Mouse (Mus musculus) kidney, postnatal 10 days (tissue): ENCODE measurements at regions not wholly inside any gene's neighbourhood (a gene's known extent, or its start where the extent isn't known, plus 50 kb on each side); places are given as distances from the start of the nearest gene placed in this dataset.

Experiments used
- DNase-seq: peaks from one replicate; pipeline ENCODE4 v3.0.0; 2021; ENCODE audit warnings: mixed read lengths

GRCm38 (mm10) chr10:31076948-31077347 is 234.3 kb upstream of the Hey2 start:
- DNase-seq: no peak

DNA sequence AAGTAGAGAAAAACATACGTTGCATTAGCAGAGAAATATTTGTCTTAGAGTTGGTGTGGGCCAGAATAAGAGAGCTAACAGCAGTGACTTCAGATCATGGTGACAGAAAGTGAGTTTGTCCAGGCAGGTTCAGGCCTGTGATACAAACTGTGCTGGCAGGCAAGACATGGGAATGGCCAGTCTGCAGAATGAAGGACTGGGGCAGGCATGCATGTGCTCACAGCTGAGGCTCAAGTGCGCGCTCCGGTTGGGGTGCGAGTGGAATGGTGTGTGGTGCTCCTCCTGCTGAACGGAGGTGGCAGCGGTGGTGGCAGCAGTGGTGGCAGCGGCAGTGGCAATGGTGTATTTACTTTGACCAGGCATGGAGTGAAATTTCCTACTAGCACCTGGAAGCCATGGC is 233.8 kb upstream of the Hey2 start:
- DNase-seq: no peak

DNA sequence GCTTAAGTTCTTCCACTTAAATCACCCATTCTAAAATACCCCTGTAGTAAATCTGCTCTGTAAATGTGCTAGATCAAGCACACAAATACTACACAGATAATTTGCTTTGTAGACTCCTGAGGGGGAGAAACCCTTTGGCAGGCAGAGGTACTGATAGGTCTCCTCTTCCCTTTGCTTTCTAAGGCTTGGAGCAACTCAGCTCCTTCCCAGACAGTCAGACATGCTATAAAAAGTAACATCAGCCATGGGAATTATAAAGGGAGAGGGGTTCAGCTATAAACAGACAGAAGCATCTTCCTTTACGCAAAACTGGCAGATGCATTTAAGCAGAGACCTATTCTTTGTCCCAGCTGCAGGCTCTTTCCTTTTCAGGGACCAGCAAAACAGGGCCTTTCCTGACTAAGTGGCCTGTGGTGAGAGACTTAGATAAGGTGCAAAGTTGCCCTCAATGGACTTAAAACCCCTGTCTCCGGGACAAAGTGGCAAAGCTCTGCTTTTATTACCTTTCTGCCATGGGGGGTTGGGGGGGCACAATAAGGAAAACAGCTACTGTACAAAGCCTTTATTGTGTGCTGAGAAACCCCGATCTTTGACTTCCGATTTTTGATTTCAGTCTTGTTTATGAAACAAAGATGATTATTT is 231.5 kb upstream of the Hey2 start:
- no peak for DNase-seq

GRCm38 (mm10) chr10:31068668-31069223 is 226.1 kb upstream of the Hey2 start:
- DNase-seq: no peak

DNA sequence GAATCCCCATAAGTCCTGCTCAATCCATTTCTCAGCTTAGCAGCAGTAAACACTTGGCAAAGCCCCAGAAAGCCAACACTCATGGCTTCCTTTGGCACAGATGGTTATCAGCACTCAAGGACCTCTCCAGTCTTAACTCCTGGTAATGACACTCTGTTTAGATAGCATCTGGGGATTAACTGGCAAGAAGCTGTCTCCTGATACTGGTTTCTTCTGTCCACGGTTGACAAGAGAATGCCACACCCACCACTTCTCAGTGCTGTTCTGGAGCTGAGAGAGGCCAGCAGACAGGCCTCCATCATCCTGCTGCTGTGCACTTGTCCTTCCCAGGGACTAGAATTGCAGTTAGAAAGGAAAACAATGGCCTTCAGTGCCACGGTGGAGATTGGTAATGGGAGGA is 220.1 kb upstream of the Hey2 start:
- no peak for DNase-seq

GRCm38 (mm10) chr10:31053260-31053659 is 210.7 kb upstream of the Hey2 start:
- DNase-seq: no peak

GRCm38 (mm10) chr10:31051222-31051621 is 208.6 kb upstream of the Hey2 start:
- no peak for DNase-seq

- DNase-seq: no peak
Measured at GRCm38 (mm10) chr10:31049352-31049751, 206.8 kb upstream of the Hey2 start.

DNA sequence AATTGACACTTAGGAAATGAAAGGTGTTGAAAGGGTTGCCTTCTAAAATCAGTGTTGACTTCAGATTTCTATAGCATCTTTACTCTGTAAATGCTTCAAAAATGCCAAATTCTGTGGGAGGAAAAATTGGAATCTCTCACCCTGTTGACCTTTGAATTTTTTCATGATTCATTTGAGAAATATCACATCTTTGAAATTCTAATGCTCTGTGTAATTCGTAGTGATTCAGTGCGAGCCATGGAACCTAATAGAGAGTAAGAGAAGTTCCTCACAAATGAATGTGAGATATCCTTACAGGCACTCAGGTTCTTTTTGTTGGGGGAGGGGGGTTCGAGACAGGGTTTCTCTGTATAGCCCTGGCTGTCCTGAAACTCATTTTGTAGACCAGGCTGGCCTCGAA is 193.0 kb upstream of the Hey2 start:
- no peak for DNase-seq

DNA sequence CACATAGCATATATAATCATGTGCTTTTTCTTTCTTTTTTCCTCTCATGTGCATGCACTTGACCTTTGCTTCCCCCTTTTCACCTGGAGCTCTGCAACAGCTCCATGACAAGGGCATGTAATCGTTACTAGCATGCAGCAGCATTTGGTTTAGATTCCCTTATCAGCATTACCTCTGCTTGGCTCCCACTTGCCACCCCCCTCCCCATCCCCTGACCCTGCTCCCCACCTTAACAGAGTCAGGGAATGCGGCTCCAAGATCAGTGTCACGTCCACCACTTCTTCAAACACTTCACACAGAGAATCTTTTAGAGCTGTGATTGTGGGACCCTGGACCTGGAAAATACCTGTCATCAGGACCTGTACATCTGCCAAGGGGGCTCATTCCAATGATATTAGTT is 192.2 kb upstream of the Hey2 start:
- DNase-seq: no peak

DNA sequence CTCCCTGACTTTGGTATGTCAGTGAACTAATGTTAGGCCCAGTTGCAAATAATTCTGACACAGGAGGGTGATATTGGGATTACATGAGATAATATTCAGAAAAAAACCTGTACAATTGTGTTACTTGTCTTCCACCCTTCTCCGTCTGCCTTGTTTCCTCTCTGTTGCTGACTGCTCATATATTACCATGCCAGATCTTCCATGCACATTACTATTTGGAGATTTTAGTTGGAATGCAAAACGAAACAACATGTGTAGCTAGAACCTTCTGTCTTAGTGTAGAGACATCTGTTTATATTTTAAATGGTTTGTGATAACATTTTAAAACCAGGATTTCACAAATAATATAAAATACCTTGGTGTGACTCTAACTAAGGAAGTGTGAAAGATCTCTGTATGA is 188.1 kb upstream of the Hey2 start:
- DNase-seq: no peak

DNA sequence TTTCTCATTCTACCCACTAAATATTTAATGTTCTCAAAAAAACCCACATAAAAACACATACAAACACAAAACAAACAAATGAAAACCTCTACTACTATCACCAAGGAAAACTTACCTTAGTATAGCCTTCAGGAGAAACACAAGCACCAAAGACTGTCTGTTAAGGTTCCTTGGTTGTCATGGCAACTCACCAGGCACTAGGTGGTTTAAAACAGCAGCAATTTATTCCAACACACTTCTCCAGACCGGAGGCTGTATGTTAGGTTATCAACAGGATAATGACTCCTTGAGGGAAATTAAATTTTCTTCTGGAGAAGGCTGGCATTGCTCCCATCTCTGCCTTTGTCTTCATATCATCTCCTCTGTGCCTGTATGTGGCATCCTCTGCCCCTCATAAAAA is 183.8 kb upstream of the Hey2 start:
- no peak for DNase-seq

DNA sequence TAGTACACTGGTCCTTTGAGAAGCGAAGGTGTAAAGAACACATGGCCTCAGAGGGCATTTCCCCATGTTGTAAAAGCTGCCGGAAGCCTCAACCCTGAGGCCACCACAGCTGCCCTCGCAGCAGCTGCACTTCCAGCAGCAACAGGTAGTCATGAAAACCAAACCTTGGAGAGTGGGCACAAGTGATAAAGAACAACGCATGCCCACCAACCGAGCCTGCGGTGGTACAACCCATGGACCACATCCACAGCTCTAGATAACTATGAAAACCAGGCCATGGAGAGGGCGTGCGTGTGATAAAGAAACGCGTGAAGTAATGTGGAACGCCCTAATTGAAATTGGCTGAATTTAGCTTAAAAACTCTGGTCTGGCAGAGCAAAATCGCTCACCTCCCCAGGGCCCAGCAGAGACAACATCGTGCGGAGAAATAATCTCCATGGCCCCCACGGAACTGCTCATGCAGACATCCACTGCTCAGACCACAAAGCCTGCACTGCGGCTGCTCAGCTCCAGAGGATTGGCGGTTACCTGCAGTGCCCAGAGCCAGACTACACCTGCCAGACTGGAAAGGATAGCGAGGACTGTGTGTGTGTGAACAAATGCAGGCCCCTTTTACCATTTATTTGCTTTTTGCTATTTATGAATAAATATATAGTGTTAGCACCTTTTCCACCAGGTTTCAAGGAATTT is 170.2 kb upstream of the Hey2 start:
- DNase-seq: no peak

GRCm38 (mm10) chr10:31009955-31010254 is 167.3 kb upstream of the Hey2 start:
- DNase-seq: no peak

DNA sequence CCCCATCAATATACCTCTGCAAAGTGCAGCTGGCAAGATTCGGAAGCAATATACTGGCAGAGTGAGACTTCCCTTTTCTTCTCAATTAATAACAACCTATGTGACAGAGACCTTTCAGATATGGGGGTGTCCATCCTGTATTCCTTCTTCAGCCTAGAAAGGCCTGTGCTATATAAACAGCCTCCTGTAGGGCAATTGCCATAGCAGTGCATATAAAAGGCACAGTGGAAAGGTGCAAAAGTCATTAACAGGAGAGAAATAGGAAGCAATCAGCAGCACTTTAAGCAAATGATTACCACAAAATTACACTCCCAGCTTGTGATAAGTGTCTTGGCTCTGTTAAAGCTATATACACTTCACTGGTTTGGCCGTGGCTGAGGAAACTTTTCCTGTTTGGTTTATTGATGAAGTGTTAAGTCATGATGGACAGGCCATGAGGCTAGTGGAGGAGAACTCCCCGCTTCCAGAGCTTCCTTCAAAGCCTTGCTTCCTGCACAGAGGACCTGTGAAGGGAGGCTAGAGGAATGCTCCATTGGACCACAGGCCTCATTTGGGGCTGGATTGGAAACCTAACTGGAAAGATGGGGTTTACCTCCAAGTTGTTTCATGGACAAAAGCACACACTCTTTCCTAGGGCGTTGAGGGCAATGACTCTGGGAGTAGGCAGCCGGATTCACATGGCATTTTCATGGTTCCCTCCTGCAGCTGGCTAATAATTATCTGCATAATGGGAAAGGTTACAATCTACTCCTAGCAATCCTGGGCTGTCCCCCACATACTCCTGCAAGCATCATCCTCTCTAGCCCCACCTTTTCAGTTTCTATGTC is 166.7 kb upstream of the Hey2 start:
- DNase-seq: no peak

GRCm38 (mm10) chr10:30998163-30998944 is 155.8 kb upstream of the Hey2 start:
- peak; percentile 10 for DNase-seq

DNA sequence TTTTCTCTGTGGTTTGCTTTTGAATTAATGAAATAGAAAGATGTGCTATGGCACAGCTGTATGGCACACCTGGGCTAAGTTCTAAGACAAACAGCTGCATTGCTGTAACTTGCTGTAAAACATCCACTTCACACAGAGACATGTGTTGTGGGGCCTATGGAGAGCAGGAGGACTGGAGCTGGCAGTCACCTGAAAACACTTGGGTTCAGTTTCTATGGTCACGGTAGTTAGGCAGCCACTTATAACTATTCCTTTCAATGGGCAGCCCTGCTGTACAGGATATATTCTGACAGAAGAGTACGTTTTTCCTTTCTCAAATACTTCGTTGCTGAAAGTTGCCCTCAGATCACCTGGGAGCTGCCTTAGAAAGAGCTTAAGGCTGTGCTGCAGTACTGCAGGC is 149.6 kb upstream of the Hey2 start:
- DNase-seq: no peak

- peak; percentile 11 for DNase-seq
Measured at GRCm38 (mm10) chr10:30980279-30980968, 137.8 kb upstream of the Hey2 start.

GRCm38 (mm10) chr10:30979766-30980165 is 137.2 kb upstream of the Hey2 start:
- no peak for DNase-seq

DNA sequence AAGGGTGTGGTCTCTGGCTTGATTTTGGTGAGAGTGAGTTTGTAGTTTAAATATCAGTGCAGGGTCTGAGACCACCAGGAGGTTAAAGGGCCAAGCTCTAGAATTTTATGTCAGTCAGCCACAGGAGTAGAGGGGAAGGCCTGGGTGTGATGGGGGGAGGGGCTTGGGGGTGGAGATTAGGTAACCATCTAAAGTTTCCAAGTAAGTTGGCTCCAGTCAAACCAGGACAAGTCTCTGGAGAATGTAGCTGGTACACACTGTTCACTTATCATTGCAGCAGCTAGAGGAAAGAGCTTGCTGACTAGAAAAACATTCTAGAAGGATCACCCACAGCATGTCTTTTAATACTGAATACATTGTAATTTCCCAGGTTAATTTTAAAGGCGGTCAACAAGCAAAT is 123.6 kb upstream of the Hey2 start:
- no peak for DNase-seq

DNA sequence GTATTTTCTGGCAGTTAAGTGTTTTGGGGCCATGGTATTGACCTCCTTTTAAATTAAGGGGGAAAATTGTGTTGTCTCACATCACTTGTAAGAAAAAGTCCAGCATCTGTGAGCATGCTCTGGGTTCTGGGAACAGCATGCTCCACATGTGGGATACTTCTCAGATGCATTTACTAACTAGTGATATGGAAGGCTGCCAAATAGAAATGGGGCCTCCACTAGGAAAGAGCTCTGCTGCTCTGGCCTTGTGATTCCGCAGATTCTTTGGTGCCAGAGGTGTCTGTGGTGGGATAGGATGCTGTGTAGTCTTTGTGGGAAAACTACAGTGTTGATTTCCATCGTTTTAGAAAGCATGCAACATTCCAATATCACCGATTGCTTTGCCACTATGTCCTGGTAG is 111.2 kb upstream of the Hey2 start:
- DNase-seq: no peak

- no peak for DNase-seq
Measured at GRCm38 (mm10) chr10:30952410-30952809, 109.8 kb upstream of the Hey2 start.
